Mouse (Mus musculus) myocyte (in vitro differentiated cells): ENCODE data around the gene Ak2. TPM values are rescaled to one million over a fixed set of nuclear protein-coding genes. Genes with fewer than 3 reads are reported as not detected.

Experiments
- H3K27me3 ChIP-seq: one replicate; pipeline ENCODE4 v1.6.1; 2011; ENCODE audit not compliant: control insufficient read depth, insufficient read depth, insufficient read length
- H3K36me3 ChIP-seq: one replicate; pipeline ENCODE4 v1.6.1; 2011; ENCODE audit not compliant: control insufficient read depth, insufficient read depth
- H3K4me2 ChIP-seq: one replicate; pipeline ENCODE4 v1.6.1; 2011; ENCODE audit warnings: low read depth, control low read depth
- H3K4me3 ChIP-seq: one replicate; pipeline ENCODE4 v1.5.1; 2011; ENCODE audit warnings: mild to moderate bottlenecking, control low read depth, moderate library complexity
- H3K79me2 ChIP-seq: one replicate; pipeline ENCODE4 v1.6.1; 2011; ENCODE audit not compliant: control insufficient read depth, insufficient read depth
- H3ac ChIP-seq: one replicate; pipeline ENCODE4 v1.6.1; 2011; ENCODE audit not compliant: control insufficient read depth, insufficient read length
- CEBPB ChIP-seq: IDR thresholded peaks from 2 replicates; pipeline ENCODE4 v1.6.1; 2011; ENCODE audit warnings: mild to moderate bottlenecking, moderate library complexity; ENCODE audit not compliant: poor library complexity, insufficient read depth, severe bottlenecking
- E2F4 ChIP-seq: IDR thresholded peaks from one replicate; pipeline ENCODE4 v1.6.1; 2011; ENCODE audit warnings: mild to moderate bottlenecking, control low read depth, moderate library complexity; ENCODE audit not compliant: insufficient read depth
- MAX ChIP-seq: IDR thresholded peaks from one replicate; pipeline ENCODE4 v1.6.1; 2011; ENCODE audit warnings: low read depth, mild to moderate bottlenecking, control low read depth
- MYOD1 ChIP-seq, 3 experiments: IDR thresholded peaks; one replicate each; pipeline ENCODE4 v1.6.1; 2011; ENCODE audit warnings: control low read depth in 2 of 3, low read depth in 2 of 3, mild to moderate bottlenecking in 2 of 3, moderate library complexity in 1 of 3; ENCODE audit not compliant: insufficient read length in 2 of 3, control insufficient read depth in 1 of 3
- MYOG ChIP-seq, 3 experiments: IDR thresholded peaks; one replicate each; pipeline ENCODE4 v1.6.1; 2011; ENCODE audit warnings: control low read depth in 2 of 3, low read depth in 2 of 3, mild to moderate bottlenecking in 2 of 3; ENCODE audit not compliant: insufficient read length in 2 of 3, control insufficient read depth in 1 of 3, insufficient read depth in 1 of 3
- POLR2A ChIP-seq: IDR thresholded peaks from one replicate; pipeline ENCODE4 v1.6.1; 2011; ENCODE audit warnings: low read depth, mild to moderate bottlenecking, control low read depth, moderate library complexity; ENCODE audit not compliant: insufficient read length
- POLR2AphosphoS2 ChIP-seq: IDR thresholded peaks from one replicate; pipeline ENCODE4 v1.6.1; 2011; ENCODE audit warnings: low read depth, control low read depth; ENCODE audit not compliant: insufficient read length
- REST ChIP-seq: IDR thresholded peaks from one replicate; pipeline ENCODE4 v1.6.1; 2011; ENCODE audit warnings: mild to moderate bottlenecking, control low read depth, moderate library complexity; ENCODE audit not compliant: insufficient read depth, insufficient read length
- SRF ChIP-seq: IDR thresholded peaks from one replicate; pipeline ENCODE4 v1.6.1; 2011; ENCODE audit warnings: low read depth; ENCODE audit not compliant: control insufficient read depth, insufficient read length
- TCF12 ChIP-seq: IDR thresholded peaks from one replicate; pipeline ENCODE4 v1.6.1; 2011; ENCODE audit warnings: mild to moderate bottlenecking, control low read depth; ENCODE audit not compliant: poor library complexity, insufficient read depth, severe bottlenecking
- TCF3 ChIP-seq: IDR thresholded peaks from one replicate; pipeline ENCODE4 v1.6.1; 2011; ENCODE audit warnings: low read depth, control low read depth; ENCODE audit not compliant: insufficient read length
- USF1 ChIP-seq: IDR thresholded peaks from one replicate; pipeline ENCODE4 v1.6.1; 2011; ENCODE audit warnings: low read depth, mild to moderate bottlenecking, control low read depth, moderate library complexity
- polyA plus RNA-seq: library from polyadenylated mRNA; unstranded; fragments of >200 nt; fragmentation: generic; extraction: Trizol; gene quantifications from one replicate; pipeline ENCODE4 v1.2.1, GENCODE M21; 2012; ENCODE audit warnings: missing spikeins

Ak2 gene
- polyA plus RNA-seq, 1 experiment = 83.0 TPM

DNA sequence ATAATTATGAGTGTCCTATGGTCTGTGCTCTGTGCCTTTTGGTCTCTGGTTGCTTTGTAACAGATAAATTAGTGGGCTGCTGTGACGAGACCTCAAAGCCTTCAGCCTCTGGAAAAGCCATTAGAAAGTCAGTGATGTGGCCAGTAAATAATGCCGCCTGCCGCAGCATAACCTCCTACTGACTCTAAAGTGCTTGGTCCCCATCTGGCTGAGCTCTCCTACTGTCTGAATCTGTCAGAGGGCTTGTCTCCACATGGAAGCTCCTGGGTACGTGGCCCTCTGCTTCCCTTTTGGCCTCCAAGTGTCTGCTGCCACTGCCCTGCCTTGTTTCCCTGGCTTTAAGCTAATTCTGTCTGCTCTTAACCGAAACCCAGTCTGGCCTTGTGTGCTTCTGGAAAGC, 17.8 kb downstream of the Ak2 start:
- Histone ChIP-seq H3K36me3 (peaks cover 7% of the 10 kb centered on the region), H3K27me3 (no peaks in the 10 kb centered on the region), H3K4me2 (peak overlapping the region; percentile 22), H3ac (no peak overlapping the region), H3K79me2 (no peaks in the 10 kb centered on the region), H3K4me3 (no peak overlapping the region)
- TF ChIP-seq TCF3 = no peak
- no peak for TF ChIP-seq MYOD1 (IDR thresholded peaks at IDR 0.05; ENCODE audit: control insufficient read depth in 1 of 3, insufficient read length in 2 of 3, low read depth in 2 of 3)
- no peak for TF ChIP-seq MYOG (IDR thresholded peaks at IDR 0.05; ENCODE audit: control insufficient read depth in 1 of 3, insufficient read depth in 1 of 3, insufficient read length in 2 of 3, low read depth in 2 of 3)
- TF ChIP-seq POLR2AphosphoS2 = no peak
- TF ChIP-seq USF1 = no peak
- TF ChIP-seq TCF12 = no peak
- TF ChIP-seq POLR2A = no peak
- TF ChIP-seq CEBPB = no peak
- TF ChIP-seq REST = no peak
- no peak for TF ChIP-seq MAX
- no peak for TF ChIP-seq E2F4
- TF ChIP-seq SRF = no peak

DNA sequence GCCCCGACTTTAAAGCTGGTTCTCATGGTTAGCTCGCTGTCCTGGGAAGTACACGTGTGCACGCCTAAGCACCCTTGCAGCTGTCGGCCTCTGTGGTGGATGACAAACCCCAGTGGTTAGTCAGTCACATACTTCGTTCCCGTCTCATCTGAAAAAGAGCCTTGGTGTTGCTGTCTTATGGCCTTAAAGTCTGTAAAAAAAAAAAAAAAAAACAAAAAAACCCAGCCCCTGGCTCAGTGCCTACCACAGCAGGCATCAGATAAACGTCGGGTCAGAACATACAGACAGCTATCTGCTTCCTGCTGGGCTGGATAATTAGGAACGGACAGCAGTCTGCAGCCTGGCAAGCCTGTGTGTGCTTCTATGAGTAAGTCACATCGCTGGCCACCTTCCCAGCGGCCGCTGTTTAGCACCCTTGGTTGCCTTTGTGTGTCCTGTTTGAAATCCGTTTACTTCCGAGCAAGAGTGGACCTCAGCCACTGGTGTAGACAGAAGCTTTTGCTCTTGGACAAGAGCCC, 19.9 kb downstream of the Ak2 start:
- H3K79me2 ChIP-seq = no peaks in the 10 kb centered on the region
- TF ChIP-seq POLR2A = no peak
- TF ChIP-seq TCF12 = peak; percentile 93
- peak; percentile 89 for TF ChIP-seq TCF3
- TF ChIP-seq CEBPB = no peak
- TF ChIP-seq MYOD1 (IDR thresholded peaks at IDR 0.05; ENCODE audit: control insufficient read depth in 1 of 3, insufficient read length in 2 of 3, low read depth in 2 of 3) = peak; percentile 90 to 98 (median 97)
- TF ChIP-seq MYOG (IDR thresholded peaks at IDR 0.05; ENCODE audit: control insufficient read depth in 1 of 3, insufficient read depth in 1 of 3, insufficient read length in 2 of 3, low read depth in 2 of 3) = peak; percentile 92 to 94 (median 93)
- TF ChIP-seq USF1 = peak; percentile 43
- no peak for TF ChIP-seq REST
- peak; percentile 27 for TF ChIP-seq POLR2AphosphoS2
- TF ChIP-seq E2F4 = no peak
- peak; percentile 20 for TF ChIP-seq SRF
- TF ChIP-seq MAX = peak; percentile 20
- no peak overlapping the region for H3K4me3 ChIP-seq
- no peaks in the 10 kb centered on the region for H3K36me3 ChIP-seq
- no peak overlapping the region for H3ac ChIP-seq
- H3K27me3 ChIP-seq = no peaks in the 10 kb centered on the region
- H3K4me2 ChIP-seq = peak overlapping the region; percentile 71

- H3K4me2 ChIP-seq = no peak overlapping the region
- no peaks in the 10 kb centered on the region for H3K79me2 ChIP-seq
- no peaks in the 10 kb centered on the region for H3K36me3 ChIP-seq
- no peaks in the 10 kb centered on the region for H3K27me3 ChIP-seq
- H3ac ChIP-seq = no peak overlapping the region
- no peak overlapping the region for H3K4me3 ChIP-seq
- TF ChIP-seq POLR2AphosphoS2 = peak; percentile 7
- no peak for TF ChIP-seq SRF
These were observed 21.6 kb downstream of the Ak2 start for GRCm38 (mm10) chr4:129013151-129013864.

DNA sequence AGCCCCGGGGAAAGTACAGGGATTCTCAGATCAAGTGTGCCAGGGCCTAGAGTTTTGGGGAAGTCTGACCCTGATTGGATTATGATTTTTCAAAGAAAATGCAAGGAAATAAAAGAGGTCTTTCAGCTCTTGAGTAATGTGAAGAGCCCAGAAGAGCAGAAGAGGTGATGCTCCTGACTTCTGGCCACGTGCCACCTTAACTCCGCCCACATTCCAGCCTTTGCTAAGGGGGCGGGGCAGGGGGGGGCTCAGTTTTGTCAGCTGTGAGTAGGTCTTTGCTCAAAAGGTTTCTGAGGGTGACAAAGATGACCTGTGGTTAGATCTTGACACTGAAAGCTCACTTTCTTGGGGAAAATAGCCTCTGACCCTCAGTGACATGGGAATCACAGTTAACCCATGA, 24.6 kb downstream of the Ak2 start:
- H3K79me2 ChIP-seq = no peaks in the 10 kb centered on the region
- no peak overlapping the region for H3K4me3 ChIP-seq
- no peaks in the 10 kb centered on the region for H3K27me3 ChIP-seq
- no peak overlapping the region for H3K4me2 ChIP-seq
- no peak overlapping the region for H3ac ChIP-seq
- H3K36me3 ChIP-seq = no peaks in the 10 kb centered on the region
- TF ChIP-seq TCF3 (no peak), TCF12 (no peak), E2F4 (no peak), USF1 (no peak), POLR2A (no peak), POLR2AphosphoS2 (no peak), MAX (no peak), MYOG (IDR thresholded peaks at IDR 0.05; ENCODE audit: control insufficient read depth in 1 of 3, insufficient read depth in 1 of 3, insufficient read length in 2 of 3, low read depth in 2 of 3) (no peak), SRF (no peak), MYOD1 (IDR thresholded peaks at IDR 0.05; ENCODE audit: control insufficient read depth in 1 of 3, insufficient read length in 2 of 3, low read depth in 2 of 3) (no peak), REST (no peak), CEBPB (no peak)

DNA sequence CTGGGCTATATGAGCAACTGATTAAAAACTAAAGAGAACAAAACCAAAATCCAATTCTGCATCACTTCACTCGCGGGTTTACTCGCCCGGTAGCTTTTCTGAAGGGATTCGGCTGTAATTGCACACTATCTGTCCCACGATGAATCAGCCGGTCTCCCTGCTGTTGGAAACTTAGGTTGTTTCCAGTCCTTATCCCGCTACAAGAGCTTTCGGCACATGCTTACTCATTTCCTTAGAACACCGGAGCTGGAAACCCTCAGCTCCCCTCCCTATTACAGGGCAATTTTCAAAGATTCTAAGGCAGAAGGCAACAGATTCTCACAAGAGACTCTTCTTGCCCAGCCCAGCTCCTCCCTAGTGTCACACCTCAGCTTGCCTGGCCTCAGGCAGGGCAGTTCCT, 25.4 kb downstream of the Ak2 start:
- TF ChIP-seq POLR2AphosphoS2 = no peak
- no peak for TF ChIP-seq SRF
- TF ChIP-seq MYOG (IDR thresholded peaks at IDR 0.05; ENCODE audit: control insufficient read depth in 1 of 3, insufficient read depth in 1 of 3, insufficient read length in 2 of 3, low read depth in 2 of 3) = no peak
- TF ChIP-seq E2F4 = no peak
- no peak for TF ChIP-seq CEBPB
- TF ChIP-seq TCF12 = no peak
- TF ChIP-seq TCF3 = no peak
- TF ChIP-seq MYOD1 (IDR thresholded peaks at IDR 0.05; ENCODE audit: control insufficient read depth in 1 of 3, insufficient read length in 2 of 3, low read depth in 2 of 3) = no peak
- no peak for TF ChIP-seq POLR2A
- Histone ChIP-seq H3K27me3 (no peaks in the 10 kb centered on the region), H3K79me2 (no peaks in the 10 kb centered on the region), H3K4me2 (peak overlapping the region; percentile 63), H3ac (no peak overlapping the region), H3K4me3 (no peak overlapping the region), H3K36me3 (no peaks in the 10 kb centered on the region)
